Mouse (Mus musculus): ENCODE measurements at regions not wholly inside any gene's neighbourhood (a gene's known extent, or its start where the extent isn't known, plus 50 kb on each side); places are given as distances from the start of the nearest gene placed in this dataset.

GRCm38 (mm10) chr5:111823842-111824241 lies 90.1 kb downstream of the Gm26897 start:
- no peak for TF ChIP-seq CTCF (conservative IDR thresholded peaks at IDR 0.05 in 1 of 2, IDR thresholded peaks at IDR 0.05 in 1 of 2; ENCODE audit: low read depth in 2 of 2, low read length in 2 of 2)
- no peak for TF ChIP-seq EP300 (IDR thresholded peaks at IDR 0.05; ENCODE audit: low read length)
- TF ChIP-seq POLR2A (IDR thresholded peaks at IDR 0.05; ENCODE audit: low read depth, low read length): no peak
- no peak for TF ChIP-seq SMC3 (IDR thresholded peaks at IDR 0.05; ENCODE audit: low read depth, low read length)
- TF ChIP-seq JUND (conservative IDR thresholded peaks at IDR 0.05; ENCODE audit: low read depth, low read length): no peak
- TF ChIP-seq NRF1 (IDR thresholded peaks at IDR 0.05; ENCODE audit: low read depth, low read length): no peak
- TF ChIP-seq USF1 (IDR thresholded peaks at IDR 0.05; ENCODE audit: low read depth, low read length): no peak
- TF ChIP-seq ZC3H11A (IDR thresholded peaks at IDR 0.05; ENCODE audit: low read depth, low read length): no peak
- TF ChIP-seq MXI1 (IDR thresholded peaks at IDR 0.05; ENCODE audit: low read depth, low read length): no peak
- no peak for TF ChIP-seq CHD1 (IDR thresholded peaks at IDR 0.05; ENCODE audit: low read depth, low read length)
- no peak for TF ChIP-seq ZNF384 (IDR thresholded peaks at IDR 0.05; ENCODE audit: low read depth, low read length)

Data from CH12.LX (cell line).